Mouse (Mus musculus) embryonic facial prominence, embryonic 12.5 days (tissue): ENCODE measurements at regions not wholly inside any gene's neighbourhood (a gene's known extent, or its start where the extent isn't known, plus 50 kb on each side); places are given as distances from the start of the nearest gene placed in this dataset.

Experiments used
- ATAC-seq: fragments of 200-750 bp; cut with Nextera tagmentation; 2 replicates; pipeline ENCODE4 v1.8.0; 2017; ENCODE audit not compliant: insufficient number of reproducible peaks, insufficient read depth, low FRiP score, low TSS enrichment
- H3K27ac ChIP-seq: fragments of 300-500 bp; sonication (generic); 2 replicates; pipeline ENCODE4 v1.5.1; 2016; ENCODE audit warnings: mild to moderate bottlenecking
- H3K27me3 ChIP-seq: fragments of 300-500 bp; sonication (generic); 2 replicates; pipeline ENCODE4 v1.6.1; 2016; ENCODE audit warnings: mild to moderate bottlenecking, moderate library complexity
- H3K36me3 ChIP-seq: fragments of 300-500 bp; sonication (generic); 2 replicates; pipeline ENCODE4 v1.6.1; 2016; ENCODE audit warnings: mild to moderate bottlenecking
- H3K4me1 ChIP-seq: fragments of 300-500 bp; sonication (generic); 2 replicates; pipeline ENCODE4 v1.6.1; 2016
- H3K4me2 ChIP-seq: fragments of 300-500 bp; sonication (generic); replicated peaks from 2 replicates; pipeline ENCODE4 v1.6.1; 2016; ENCODE audit warnings: mild to moderate bottlenecking, moderate library complexity
- H3K4me3 ChIP-seq: fragments of 300-500 bp; sonication (generic); 2 replicates; pipeline ENCODE4 v1.5.1; 2016; ENCODE audit warnings: mild to moderate bottlenecking
- H3K9ac ChIP-seq: fragments of 300-500 bp; sonication (generic); 2 replicates; pipeline ENCODE4 v1.6.1; 2016; ENCODE audit warnings: mild to moderate bottlenecking, moderate library complexity
- H3K9me3 ChIP-seq: fragments of 300-500 bp; sonication (generic); 2 replicates; pipeline ENCODE4 v1.6.1; 2016; ENCODE audit warnings: mild to moderate bottlenecking, moderate library complexity
- whole genome bisulfite sequencing: fragments of 180-500 bp; shearing (Covaris S2); methylation state at CpG from one replicate; pipeline ENCODE4 v1.1.7; 2016; 5-methylcytosine and 5-hydroxymethylcytosine counted together

- Histone ChIP-seq H3K27me3 (no peaks in the 10 kb centered on the region), H3K36me3 (no peaks in the 10 kb centered on the region), H3K4me1 (peaks cover 36% of the 10 kb centered on the region), H3K4me3 (no peak overlapping the region), H3K9me3 (no peaks in the 10 kb centered on the region), H3K4me2 (no peak overlapping the region), H3K9ac (no peak overlapping the region), H3K27ac (no peak overlapping the region)
- WGBS = 77% methylated on average over 7 of the region's 7 CpGs
- ATAC-seq = no peak
These were observed 140.1 kb downstream of the Fam43a start for GRCm38 (mm10) chr16:30739651-30740050.

GRCm38 (mm10) chr16:30741192-30741591 is 141.7 kb downstream of the Fam43a start:
- WGBS = 68% methylated on average over 1 of the region's 1 CpGs
- H3K4me1 ChIP-seq = peaks cover 39% of the 10 kb centered on the region
- no peaks in the 10 kb centered on the region for H3K27me3 ChIP-seq

GRCm38 (mm10) chr16:30742474-30742873 is 143.0 kb downstream of the Fam43a start:
- H3K4me1 ChIP-seq = peaks cover 33% of the 10 kb centered on the region
- no peaks in the 10 kb centered on the region for H3K27me3 ChIP-seq
- H3K27ac ChIP-seq = no peak overlapping the region
- 49% methylated on average over 6 of the region's 6 CpGs for WGBS
- no peak overlapping the region for H3K4me2 ChIP-seq
- no peak for ATAC-seq
- no peaks in the 10 kb centered on the region for H3K36me3 ChIP-seq
- no peaks in the 10 kb centered on the region for H3K9me3 ChIP-seq
- no peak overlapping the region for H3K4me3 ChIP-seq
- H3K9ac ChIP-seq = no peak overlapping the region

More at GRCm38 (mm10) chr16:30741192-30741591, 141.7 kb downstream of the Fam43a start:
- Histone ChIP-seq H3K4me2 (no peak overlapping the region), H3K9ac (no peak overlapping the region), H3K27ac (no peak overlapping the region), H3K9me3 (no peaks in the 10 kb centered on the region), H3K36me3 (no peaks in the 10 kb centered on the region), H3K4me3 (no peak overlapping the region)
- no peak for ATAC-seq

- Histone ChIP-seq H3K36me3 (no peaks in the 10 kb centered on the region), H3K9ac (no peak overlapping the region), H3K9me3 (no peaks in the 10 kb centered on the region), H3K4me2 (no peak overlapping the region), H3K4me1 (peaks cover 28% of the 10 kb centered on the region), H3K27me3 (no peaks in the 10 kb centered on the region), H3K4me3 (no peak overlapping the region), H3K27ac (no peak overlapping the region)
- 58% methylated on average over 4 of the region's 4 CpGs for WGBS
- ATAC-seq = no peak
These were observed 144.0 kb downstream of the Fam43a start for GRCm38 (mm10) chr16:30743566-30743965.

- Histone ChIP-seq H3K9me3 (no peaks in the 10 kb centered on the region), H3K36me3 (no peaks in the 10 kb centered on the region), H3K27ac (no peak overlapping the region), H3K27me3 (no peaks in the 10 kb centered on the region), H3K4me1 (peaks cover 28% of the 10 kb centered on the region), H3K4me2 (no peak overlapping the region), H3K4me3 (no peak overlapping the region), H3K9ac (no peak overlapping the region)
- WGBS = 54% methylated on average over 7 of the region's 7 CpGs
- ATAC-seq = no peak; the same call in 1 of the 2 replicates
These were observed 144.7 kb downstream of the Fam43a start for GRCm38 (mm10) chr16:30744237-30744636.

- WGBS = 15% methylated on average over 11 of the region's 11 CpGs
- H3K4me2 ChIP-seq = no peak overlapping the region
- no peak overlapping the region for H3K4me3 ChIP-seq
- no peak for ATAC-seq
- no peaks in the 10 kb centered on the region for H3K36me3 ChIP-seq
- no peaks in the 10 kb centered on the region for H3K27me3 ChIP-seq
- peak overlapping the region; percentile 56; the same call in 1 of the 2 replicates for H3K27ac ChIP-seq
- peaks cover 28% of the 10 kb centered on the region for H3K4me1 ChIP-seq
- no peaks in the 10 kb centered on the region for H3K9me3 ChIP-seq
- H3K9ac ChIP-seq = no peak overlapping the region
These were observed 146.2 kb downstream of the Fam43a start for GRCm38 (mm10) chr16:30745598-30746181.

- Histone ChIP-seq H3K9ac (no peak overlapping the region), H3K4me2 (no peak overlapping the region), H3K9me3 (no peaks in the 10 kb centered on the region), H3K36me3 (no peaks in the 10 kb centered on the region), H3K4me3 (no peak overlapping the region), H3K27ac (no peak overlapping the region), H3K4me1 (peaks cover 28% of the 10 kb centered on the region), H3K27me3 (no peaks in the 10 kb centered on the region)
- 34% methylated on average over 8 of the region's 8 CpGs for WGBS
- no peak for ATAC-seq
These were observed 146.7 kb downstream of the Fam43a start for GRCm38 (mm10) chr16:30746211-30746610.

- H3K4me1 ChIP-seq = peaks cover 19% of the 10 kb centered on the region
- no peaks in the 10 kb centered on the region for H3K27me3 ChIP-seq
- no peak for ATAC-seq
- no peak overlapping the region for H3K27ac ChIP-seq
- WGBS = 70% methylated on average over 3 of the region's 3 CpGs
- no peak overlapping the region for H3K9ac ChIP-seq
- no peak overlapping the region for H3K4me2 ChIP-seq
- H3K36me3 ChIP-seq = no peaks in the 10 kb centered on the region
- no peak overlapping the region for H3K4me3 ChIP-seq
- H3K9me3 ChIP-seq = no peaks in the 10 kb centered on the region
These were observed 150.3 kb downstream of the Fam43a start for GRCm38 (mm10) chr16:30749841-30750240.

- ATAC-seq = no peak
- Histone ChIP-seq H3K27ac (no peak overlapping the region), H3K4me2 (no peak overlapping the region), H3K27me3 (no peaks in the 10 kb centered on the region), H3K4me3 (no peak overlapping the region), H3K9ac (no peak overlapping the region), H3K36me3 (no peaks in the 10 kb centered on the region), H3K4me1 (no peaks in the 10 kb centered on the region), H3K9me3 (no peaks in the 10 kb centered on the region)
- 94% methylated on average over 2 of the region's 2 CpGs for WGBS
These were observed 156.2 kb downstream of the Fam43a start for GRCm38 (mm10) chr16:30755771-30756170.

- no peak overlapping the region for H3K9ac ChIP-seq
- no peak overlapping the region for H3K4me3 ChIP-seq
- no peaks in the 10 kb centered on the region for H3K9me3 ChIP-seq
- ATAC-seq = no peak
- H3K4me2 ChIP-seq = no peak overlapping the region
- WGBS = 88% methylated on average over 5 of the region's 5 CpGs
- H3K27me3 ChIP-seq = no peaks in the 10 kb centered on the region
- H3K27ac ChIP-seq = no peak overlapping the region
- no peaks in the 10 kb centered on the region for H3K36me3 ChIP-seq
- peaks cover 4% of the 10 kb centered on the region; the same call in 1 of the 2 replicates for H3K4me1 ChIP-seq
These were observed 157.2 kb downstream of the Fam43a start for GRCm38 (mm10) chr16:30756678-30757077.

- Histone ChIP-seq H3K9me3 (no peaks in the 10 kb centered on the region), H3K27ac (no peak overlapping the region), H3K4me2 (no peak overlapping the region), H3K9ac (no peak overlapping the region), H3K36me3 (no peaks in the 10 kb centered on the region), H3K4me1 (peaks cover 10% of the 10 kb centered on the region; the same call in 1 of the 2 replicates), H3K27me3 (no peaks in the 10 kb centered on the region), H3K4me3 (no peak overlapping the region)
- WGBS = 85% methylated on average over 3 of the region's 3 CpGs
- no peak for ATAC-seq
These were observed 158.0 kb downstream of the Fam43a start for GRCm38 (mm10) chr16:30757556-30757955.

GRCm38 (mm10) chr16:30758041-30758440 is 158.5 kb downstream of the Fam43a start:
- no peaks in the 10 kb centered on the region for H3K36me3 ChIP-seq
- H3K4me2 ChIP-seq = no peak overlapping the region
- H3K27me3 ChIP-seq = no peaks in the 10 kb centered on the region
- 79% methylated on average over 6 of the region's 6 CpGs for WGBS
- H3K4me3 ChIP-seq = no peak overlapping the region
- ATAC-seq = no peak
- no peaks in the 10 kb centered on the region for H3K9me3 ChIP-seq
- H3K4me1 ChIP-seq = peaks cover 10% of the 10 kb centered on the region; the same call in 1 of the 2 replicates
- H3K27ac ChIP-seq = no peak overlapping the region
- H3K9ac ChIP-seq = no peak overlapping the region
